Mouse (Mus musculus): ENCODE measurements around the gene 4930449I24Rik. TPM values are rescaled to one million over a fixed set of nuclear protein-coding genes. Genes with fewer than 3 reads are reported as not detected.
"Not testable (repeated sequence)": the region's sequence is repeated elsewhere in the genome, so short reads cannot be mapped to it uniquely, and the experiment has no call there.

The 4930449I24Rik gene
- polyA plus RNA-seq (2016; fragmentation: Nextera tagmentation; extraction: Ambion mirVana), result not detected in 2 replicates

GRCm38 (mm10) chr5:146502099-146502498 lies at the start of gene 4930449I24Rik:
Gene 4930449I24Rik (plus strand): TSS chr5:146502399.
- WGBS, result no CpG with 5 or more reads among the region's 5 CpGs
- H3K27ac ChIP-seq (replicated peaks); DNase-seq (ENCODE audit: low spot score); H3K9me3 ChIP-seq (replicated peaks); H3K4me3 ChIP-seq; H3K27me3 ChIP-seq (ENCODE audit: low read depth, poor library complexity, severe bottlenecking); H3K4me1 ChIP-seq; H3K36me3 ChIP-seq: not testable (repeated sequence)

GRCm38 (mm10) chr5:146453556-146453955 lies 48.6 kb upstream of the 4930449I24Rik start:
- peaks cover 62% of the 10 kb centered on the region for H3K36me3 ChIP-seq
- DNase-seq (ENCODE audit: low spot score), result no peak

DNA sequence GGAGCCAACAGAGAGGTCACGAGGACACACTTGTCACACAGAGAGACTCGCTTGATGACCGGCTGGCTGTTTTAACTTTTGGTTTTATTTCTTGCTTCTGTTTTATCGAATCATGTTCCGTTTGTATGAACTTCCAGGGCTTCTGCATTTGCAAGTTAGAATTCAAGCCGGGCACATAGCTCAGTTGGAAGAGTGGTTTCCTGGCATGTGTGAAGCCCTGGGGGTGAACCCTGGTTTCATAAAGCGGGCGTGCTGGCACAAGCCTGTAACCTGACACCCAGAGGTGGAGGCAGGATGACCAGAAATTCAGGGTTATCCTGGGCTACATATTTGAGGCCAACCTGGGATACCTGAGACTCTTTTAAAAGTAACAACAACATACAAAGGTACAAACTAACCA lies 40.6 kb upstream of the 4930449I24Rik start:
- Histone ChIP-seq H3K4me3 (no peak overlapping the region), H3K27me3 (ENCODE audit: low read depth, poor library complexity, severe bottlenecking) (no peaks in the 10 kb centered on the region), H3K27ac (replicated peaks) (no peak overlapping the region), H3K36me3 (peaks cover 70% of the 10 kb centered on the region), H3K4me1 (no peaks in the 10 kb centered on the region), H3K9me3 (replicated peaks) (no peaks in the 10 kb centered on the region)
- 89% methylated on average over 8 of the region's 8 CpGs for WGBS
- no peak for DNase-seq (ENCODE audit: low spot score)

More at GRCm38 (mm10) chr5:146453556-146453955, 48.6 kb upstream of the 4930449I24Rik start:
- WGBS, result 94% methylated on average over 6 of the region's 6 CpGs
- no peaks in the 10 kb centered on the region for H3K27me3 ChIP-seq (ENCODE audit: low read depth, poor library complexity, severe bottlenecking)
- H3K27ac ChIP-seq (replicated peaks), result no peak overlapping the region
- no peaks in the 10 kb centered on the region for H3K4me1 ChIP-seq
- H3K4me3 ChIP-seq, result no peak overlapping the region
- no peaks in the 10 kb centered on the region for H3K9me3 ChIP-seq (replicated peaks)

GRCm38 (mm10) chr5:146466663-146467062 lies 35.5 kb upstream of the 4930449I24Rik start:
- Histone ChIP-seq H3K4me1 (no peaks in the 10 kb centered on the region), H3K27me3 (ENCODE audit: low read depth, poor library complexity, severe bottlenecking) (no peaks in the 10 kb centered on the region), H3K9me3 (replicated peaks) (no peaks in the 10 kb centered on the region), H3K27ac (replicated peaks) (no peak overlapping the region), H3K36me3 (peaks cover 72% of the 10 kb centered on the region), H3K4me3 (no peak overlapping the region)
- no peak for DNase-seq (ENCODE audit: low spot score)
- WGBS, result 94% methylated on average over 19 of the region's 19 CpGs

DNA sequence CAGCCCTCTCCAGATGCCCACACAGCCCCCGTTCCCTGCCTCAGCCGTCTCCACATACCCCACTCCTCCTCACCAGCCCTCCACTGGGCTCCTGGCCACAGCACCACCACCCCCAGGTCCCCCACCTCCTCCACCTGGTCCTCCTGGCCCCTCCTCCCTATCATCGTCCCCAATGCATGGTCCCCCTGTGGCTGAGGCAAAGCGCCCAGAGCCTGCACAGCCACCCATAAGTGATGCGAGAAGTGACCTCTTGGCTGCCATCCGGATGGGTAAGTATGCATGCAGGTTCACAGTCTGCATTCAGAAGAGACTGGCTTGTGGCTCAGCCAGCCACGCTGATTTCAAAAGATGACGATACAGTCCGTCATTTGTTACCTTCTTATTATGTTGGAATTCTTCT lies 33.9 kb upstream of the 4930449I24Rik start:
- no peak for DNase-seq (ENCODE audit: low spot score)
- no peaks in the 10 kb centered on the region for H3K27me3 ChIP-seq (ENCODE audit: low read depth, poor library complexity, severe bottlenecking)
- 98% methylated on average over 9 of the region's 9 CpGs for WGBS
- H3K4me3 ChIP-seq, result no peak overlapping the region
- H3K4me1 ChIP-seq, result no peaks in the 10 kb centered on the region
- H3K27ac ChIP-seq (replicated peaks), result no peak overlapping the region
- peaks cover 69% of the 10 kb centered on the region for H3K36me3 ChIP-seq
- no peaks in the 10 kb centered on the region for H3K9me3 ChIP-seq (replicated peaks)

- H3K9me3 ChIP-seq (replicated peaks), result no peaks in the 10 kb centered on the region
- no peaks in the 10 kb centered on the region for H3K27me3 ChIP-seq (ENCODE audit: low read depth, poor library complexity, severe bottlenecking)
- 90% methylated on average over 9 of the region's 9 CpGs for WGBS
- H3K4me1 ChIP-seq, result no peaks in the 10 kb centered on the region
- no peak for DNase-seq (ENCODE audit: low spot score)
- H3K4me3 ChIP-seq, result no peak overlapping the region
- no peak overlapping the region for H3K27ac ChIP-seq (replicated peaks)
- peaks cover 65% of the 10 kb centered on the region for H3K36me3 ChIP-seq
Observed at GRCm38 (mm10) chr5:146470821-146471220, 31.4 kb upstream of the 4930449I24Rik start.

DNA sequence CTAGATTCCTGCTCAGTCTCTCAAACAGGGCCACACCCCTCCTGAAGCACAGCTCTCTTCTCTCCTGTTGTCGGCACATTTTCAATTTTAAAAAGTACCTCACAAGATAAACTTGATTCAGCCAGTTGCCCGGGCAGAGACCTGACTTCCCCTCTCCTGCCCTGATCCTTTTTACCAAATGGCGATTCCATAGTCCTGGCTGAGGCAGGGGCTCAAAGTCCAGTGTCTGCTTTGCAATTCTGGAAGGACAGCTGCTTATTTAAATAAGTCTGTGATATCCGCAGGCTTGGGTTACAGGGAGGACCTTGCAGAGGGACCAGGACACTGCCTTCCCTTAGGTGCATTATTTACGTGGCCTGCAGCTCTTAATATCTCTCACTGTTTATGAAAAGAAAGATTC lies 30.9 kb upstream of the 4930449I24Rik start:
- Histone ChIP-seq H3K4me3 (no peak overlapping the region), H3K9me3 (replicated peaks) (no peaks in the 10 kb centered on the region), H3K27ac (replicated peaks) (no peak overlapping the region), H3K27me3 (ENCODE audit: low read depth, poor library complexity, severe bottlenecking) (no peaks in the 10 kb centered on the region), H3K36me3 (peaks cover 61% of the 10 kb centered on the region), H3K4me1 (no peaks in the 10 kb centered on the region)
- 93% methylated on average over 5 of the region's 5 CpGs for WGBS
- no peak for DNase-seq (ENCODE audit: low spot score)

GRCm38 (mm10) chr5:146471821-146472220 lies 30.4 kb upstream of the 4930449I24Rik start:
- H3K4me3 ChIP-seq, result no peak overlapping the region
- peaks cover 55% of the 10 kb centered on the region for H3K36me3 ChIP-seq
- no peaks in the 10 kb centered on the region for H3K4me1 ChIP-seq
- H3K27me3 ChIP-seq (ENCODE audit: low read depth, poor library complexity, severe bottlenecking), result no peaks in the 10 kb centered on the region
- H3K9me3 ChIP-seq (replicated peaks), result no peaks in the 10 kb centered on the region
- DNase-seq (ENCODE audit: low spot score), result no peak
- no peak overlapping the region for H3K27ac ChIP-seq (replicated peaks)
- WGBS, result 95% methylated on average over 12 of the region's 12 CpGs

DNA sequence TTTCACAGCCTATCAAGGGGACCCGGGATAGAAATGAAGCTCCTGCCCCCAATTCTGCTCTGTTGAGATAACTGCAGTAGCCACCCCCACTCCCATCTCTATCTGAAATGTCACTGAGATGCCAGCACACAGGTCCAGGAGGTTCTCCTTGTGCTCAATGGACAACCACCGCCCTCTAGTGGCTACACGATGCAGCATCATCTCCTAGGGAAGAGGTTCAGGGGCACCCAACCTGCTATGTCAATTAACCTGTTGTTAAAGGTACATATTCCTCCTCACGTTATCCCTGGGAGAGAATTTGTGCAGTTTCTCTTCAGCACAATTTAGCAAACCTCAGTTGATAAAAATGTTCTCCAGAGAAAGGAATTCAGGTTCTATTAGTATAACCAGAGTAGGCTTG lies 22.6 kb upstream of the 4930449I24Rik start:
- not testable (repeated sequence) for H3K9me3 ChIP-seq (replicated peaks); H3K4me3 ChIP-seq; H3K4me1 ChIP-seq; DNase-seq (ENCODE audit: low spot score); H3K36me3 ChIP-seq; H3K27me3 ChIP-seq (ENCODE audit: low read depth, poor library complexity, severe bottlenecking); H3K27ac ChIP-seq (replicated peaks)
- 11% methylated on average over 4 of the region's 4 CpGs for WGBS

- H3K4me3 ChIP-seq; H3K36me3 ChIP-seq; H3K9me3 ChIP-seq (replicated peaks); H3K4me1 ChIP-seq; H3K27me3 ChIP-seq (ENCODE audit: low read depth, poor library complexity, severe bottlenecking); H3K27ac ChIP-seq (replicated peaks); DNase-seq (ENCODE audit: low spot score): not testable (repeated sequence)
- WGBS, result 94% methylated on average over 3 of the region's 3 CpGs
Observed at GRCm38 (mm10) chr5:146481665-146482064, 20.5 kb upstream of the 4930449I24Rik start, which contains the start of gene Gm6408. Gene Gm6408 (plus strand): TSS chr5:146481965.

DNA sequence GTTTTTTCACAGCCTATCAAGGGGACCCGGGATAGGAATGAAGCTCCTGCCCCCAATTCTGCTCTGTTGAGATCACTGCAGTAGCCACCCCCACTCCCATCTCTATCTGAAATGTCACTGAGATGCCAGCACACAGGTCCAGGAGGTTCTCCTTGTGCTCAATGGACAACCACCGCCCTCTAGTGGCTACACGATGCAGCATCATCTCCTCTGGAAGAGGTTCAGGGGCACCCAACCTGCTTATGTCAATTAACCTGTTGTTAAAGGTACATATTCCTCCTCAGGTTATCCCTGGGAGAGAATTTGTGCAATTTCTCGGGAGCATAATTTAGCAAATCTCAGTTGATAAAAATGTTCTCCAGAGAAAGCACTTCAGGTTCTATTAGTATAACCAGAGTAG lies 13.2 kb upstream of the 4930449I24Rik start:
- WGBS, result 13% methylated on average over 3 of the region's 4 CpGs
- H3K9me3 ChIP-seq (replicated peaks); DNase-seq (ENCODE audit: low spot score); H3K4me3 ChIP-seq; H3K4me1 ChIP-seq; H3K36me3 ChIP-seq; H3K27me3 ChIP-seq (ENCODE audit: low read depth, poor library complexity, severe bottlenecking); H3K27ac ChIP-seq (replicated peaks): not testable (repeated sequence)

- H3K4me3 ChIP-seq; H3K27ac ChIP-seq (replicated peaks); H3K4me1 ChIP-seq; DNase-seq (ENCODE audit: low spot score); H3K27me3 ChIP-seq (ENCODE audit: low read depth, poor library complexity, severe bottlenecking); H3K36me3 ChIP-seq; H3K9me3 ChIP-seq (replicated peaks): not testable (repeated sequence)
- no CpG with 5 or more reads among the region's 5 CpGs for WGBS
Observed at GRCm38 (mm10) chr5:146491063-146491462, 11.1 kb upstream of the 4930449I24Rik start, which contains the start of gene Gm6370. Gene Gm6370 (plus strand): TSS chr5:146491363.

DNA sequence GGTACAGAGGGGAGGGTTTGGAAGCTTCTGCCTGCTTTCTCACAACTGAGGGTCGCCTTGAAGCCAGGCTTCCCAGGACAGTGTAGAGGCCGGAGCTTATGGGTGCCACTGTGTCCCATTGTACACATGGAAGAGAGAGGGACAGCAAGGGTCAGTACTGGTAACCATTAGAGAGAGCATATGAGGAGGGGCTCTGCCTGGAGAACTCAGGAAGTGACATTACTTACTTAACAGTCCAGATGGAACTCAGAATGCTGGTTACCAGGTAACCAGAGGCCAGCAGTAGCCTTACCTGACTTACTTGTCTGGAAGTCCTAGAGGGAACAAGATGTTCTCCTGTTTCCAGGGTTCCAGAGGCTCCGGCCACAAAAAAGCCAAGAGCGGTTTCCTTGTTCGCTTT lies 11.6 kb downstream of the 4930449I24Rik start, which contains the start of gene Gm3402:
Gene Gm3402 (plus strand): TSS at position 301 of the 400 bp plus-strand sequence.
- not testable (repeated sequence) for H3K9me3 ChIP-seq (replicated peaks); H3K27me3 ChIP-seq (ENCODE audit: low read depth, poor library complexity, severe bottlenecking); H3K36me3 ChIP-seq; DNase-seq (ENCODE audit: low spot score); H3K4me3 ChIP-seq; H3K27ac ChIP-seq (replicated peaks); H3K4me1 ChIP-seq
- WGBS, result 100% methylated on average over 1 of the region's 5 CpGs

DNA sequence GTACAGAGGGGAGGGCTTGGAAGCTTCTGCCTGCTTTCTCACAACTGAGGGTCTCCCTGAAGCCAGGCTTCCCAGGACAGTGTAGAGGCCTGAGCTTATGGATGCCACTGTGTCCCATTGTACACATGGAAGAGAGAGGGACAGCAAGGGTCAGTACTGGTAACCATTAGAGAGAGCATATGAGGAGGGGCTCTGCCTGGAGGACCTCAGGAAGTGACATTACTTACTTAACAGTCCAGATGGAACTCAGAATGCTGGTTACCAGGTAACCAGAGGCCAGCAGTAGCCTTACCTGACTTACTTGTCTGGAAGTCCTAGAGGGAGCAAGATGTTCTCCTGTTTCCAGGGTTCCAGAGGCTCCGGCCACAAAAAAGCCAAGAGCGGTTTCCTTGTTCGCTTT lies 23.3 kb downstream of the 4930449I24Rik start, which contains the start of gene Gm3404:
Gene Gm3404 (plus strand): TSS at position 301 of the 400 bp plus-strand sequence.
- not testable (repeated sequence) for H3K27me3 ChIP-seq (ENCODE audit: low read depth, poor library complexity, severe bottlenecking); H3K4me1 ChIP-seq; DNase-seq (ENCODE audit: low spot score); H3K4me3 ChIP-seq; H3K36me3 ChIP-seq; H3K27ac ChIP-seq (replicated peaks); H3K9me3 ChIP-seq (replicated peaks)
- 100% methylated on average over 3 of the region's 3 CpGs for WGBS
